Mouse (Mus musculus): Measurements from ENCODE around the gene Ccdc187. TPM values are rescaled to one million over a fixed set of nuclear protein-coding genes. Genes with fewer than 3 reads are reported as not detected.

Gene Ccdc187
- total RNA-seq (2021), result under 1 TPM; 0.52 to 0.94 TPM

DNA sequence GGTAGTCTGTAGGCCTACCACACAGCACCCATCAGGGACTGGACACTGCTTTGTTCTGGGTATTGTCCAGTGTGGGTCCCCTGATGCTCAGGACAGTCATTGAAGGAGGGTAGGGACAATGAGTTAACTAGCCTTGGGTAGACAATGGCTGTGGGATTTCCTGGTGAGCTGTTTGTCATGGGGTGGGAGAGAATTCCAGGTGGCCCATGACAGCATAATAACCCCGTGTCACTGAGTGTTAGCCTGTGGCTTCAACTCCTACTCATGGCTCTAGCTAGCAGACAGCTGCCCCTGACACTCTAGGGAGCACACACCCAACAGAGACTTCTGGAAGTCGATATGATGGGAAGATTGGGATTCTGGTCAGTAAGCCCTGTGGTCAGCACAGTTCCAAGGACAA lies at the start of gene Ccdc187:
TSS of gene Ccdc187 (minus strand) at position 101 of the 400 bp plus-strand sequence.
- no peak for DNase-seq (ENCODE audit: extremely low spot score in 1 of 2, low spot score in 1 of 2)

- no peak for DNase-seq (ENCODE audit: extremely low spot score in 1 of 2, low spot score in 1 of 2)
Measured at GRCm38 (mm10) chr2:26342609-26343490, 48.5 kb upstream of the Ccdc187 start.

- DNase-seq (ENCODE audit: extremely low spot score in 1 of 2, low spot score in 1 of 2), result peak; percentile 39
Measured at GRCm38 (mm10) chr2:26342044-26342443, 47.7 kb upstream of the Ccdc187 start.

GRCm38 (mm10) chr2:26341510-26341981 lies 47.2 kb upstream of the Ccdc187 start:
- DNase-seq (ENCODE audit: extremely low spot score in 1 of 2, low spot score in 1 of 2), result no peak

DNA sequence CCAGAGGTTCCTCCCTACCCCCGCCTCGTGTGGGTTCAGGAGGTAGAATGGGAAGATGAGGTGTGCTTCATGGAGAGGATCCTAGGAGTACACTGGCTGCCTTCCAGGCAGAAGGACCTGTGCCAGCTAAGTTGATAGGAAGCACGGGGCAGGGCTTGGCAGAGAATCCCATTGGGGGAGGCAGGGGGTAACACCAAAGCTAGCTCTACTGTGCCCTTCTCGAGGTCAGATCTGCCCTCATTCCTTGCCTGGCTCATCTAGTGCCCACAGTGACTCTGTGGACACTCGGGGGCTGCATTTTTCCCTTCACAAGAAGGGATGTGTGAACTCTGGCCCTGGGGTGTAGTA lies 44.8 kb upstream of the Ccdc187 start:
- DNase-seq (ENCODE audit: extremely low spot score in 1 of 2, low spot score in 1 of 2), result no peak

GRCm38 (mm10) chr2:26338302-26339203 lies 44.2 kb upstream of the Ccdc187 start:
- DNase-seq (ENCODE audit: extremely low spot score in 1 of 2, low spot score in 1 of 2), result no peak

- DNase-seq (ENCODE audit: extremely low spot score in 1 of 2, low spot score in 1 of 2), result no peak
Measured at GRCm38 (mm10) chr2:26330702-26331101, 36.3 kb upstream of the Ccdc187 start.

DNA sequence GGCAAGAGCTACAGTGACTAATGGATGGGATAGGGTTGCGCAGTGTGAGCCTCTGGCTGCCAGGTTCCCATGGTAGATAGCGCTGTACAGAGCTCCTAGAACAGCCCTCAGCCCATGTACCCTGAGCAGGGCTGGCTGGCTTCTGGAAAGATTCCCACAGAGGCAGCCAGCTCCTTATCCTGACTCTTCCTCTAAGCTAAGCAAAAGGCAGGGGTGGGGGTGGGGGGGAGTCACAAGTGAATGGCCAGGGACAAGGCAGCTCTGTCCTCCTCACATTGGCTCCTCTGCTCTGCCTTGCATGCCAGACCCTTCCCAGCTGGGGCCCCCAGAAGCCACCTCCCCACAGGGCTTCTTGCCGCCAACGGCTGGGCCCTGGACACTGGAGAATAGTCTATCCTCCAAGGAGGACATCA lies 35.7 kb upstream of the Ccdc187 start:
- DNase-seq (ENCODE audit: extremely low spot score in 1 of 2, low spot score in 1 of 2), result no peak

DNA sequence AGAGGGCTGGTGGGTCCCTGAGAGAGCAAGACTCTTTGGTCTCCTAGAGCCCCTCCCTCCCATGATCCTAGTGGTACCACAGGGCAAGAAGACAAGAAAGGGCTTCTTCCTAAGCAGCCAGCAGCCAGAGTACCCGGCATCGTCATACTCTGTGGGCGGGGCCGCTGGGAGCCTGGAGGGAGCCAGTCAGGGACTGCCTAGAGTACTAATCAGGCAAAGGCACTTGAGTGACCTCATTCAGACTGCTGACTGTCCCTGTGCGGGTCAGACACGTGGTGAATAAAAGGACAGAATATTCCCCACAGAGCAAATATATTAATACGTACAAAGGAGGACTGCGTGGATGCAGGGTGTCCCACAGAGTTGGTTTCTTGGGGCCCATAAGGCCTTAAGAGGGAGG lies 35.0 kb upstream of the Ccdc187 start:
- DNase-seq (ENCODE audit: extremely low spot score in 1 of 2, low spot score in 1 of 2), result no peak

DNA sequence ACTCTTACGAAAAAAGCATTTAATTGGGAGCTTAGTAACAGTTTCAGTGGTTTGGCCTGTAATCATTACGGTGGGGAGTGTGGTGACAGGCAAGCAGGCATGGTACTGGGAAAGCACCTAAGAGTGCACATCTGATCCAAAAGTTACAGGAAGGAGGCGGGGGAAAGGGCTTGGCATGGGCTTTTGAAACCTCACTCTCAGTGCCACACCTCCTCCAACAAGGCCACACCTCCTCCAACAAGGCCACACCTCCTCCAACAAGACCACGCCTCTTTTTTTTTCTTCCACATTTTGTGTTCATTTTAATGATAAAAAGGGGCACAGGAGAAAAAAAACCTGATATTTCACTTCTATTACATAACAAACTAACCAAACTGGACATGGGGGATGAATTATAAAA lies 33.5 kb upstream of the Ccdc187 start:
- no peak for DNase-seq (ENCODE audit: extremely low spot score in 1 of 2, low spot score in 1 of 2)

DNA sequence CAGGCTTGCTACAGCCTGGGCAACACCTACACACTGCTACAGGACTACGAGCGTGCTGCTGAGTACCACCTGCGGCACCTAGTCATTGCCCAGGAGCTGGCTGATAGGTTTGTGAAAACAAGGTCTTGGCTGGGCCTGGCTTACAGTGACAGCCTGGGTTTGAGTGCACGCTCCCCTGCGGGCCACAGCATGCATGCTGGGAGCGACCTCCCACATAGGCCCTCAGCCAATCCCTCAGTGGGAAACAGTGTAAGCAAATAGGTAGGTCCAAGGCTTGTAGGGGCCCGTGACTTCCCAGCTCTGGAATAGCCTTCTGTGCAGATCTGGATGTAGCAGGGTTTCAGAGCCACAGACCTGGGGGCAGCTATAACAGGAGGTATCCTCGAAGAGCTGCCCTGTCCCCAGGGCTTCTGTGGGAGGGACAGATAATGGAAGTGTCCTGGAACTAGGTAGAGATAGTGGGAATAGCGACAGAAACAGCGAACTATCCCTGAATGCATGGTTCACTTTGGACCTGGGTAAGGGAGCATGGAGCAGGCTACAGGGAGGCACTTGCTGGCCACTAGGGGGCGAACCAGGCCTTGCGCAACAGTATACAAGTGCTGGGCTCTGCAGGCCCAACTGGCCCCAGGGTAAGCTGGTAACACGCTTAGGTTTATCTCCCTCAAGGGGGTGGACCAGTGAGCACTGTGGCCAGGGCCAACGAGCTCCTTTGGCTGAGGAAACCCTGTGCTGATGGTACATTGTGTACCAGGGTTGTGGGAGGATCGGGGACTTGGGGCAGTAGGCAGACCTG lies 31.2 kb upstream of the Ccdc187 start:
- DNase-seq (ENCODE audit: extremely low spot score in 1 of 2, low spot score in 1 of 2), result peak in 1 of 2 experiments; percentile 56

DNA sequence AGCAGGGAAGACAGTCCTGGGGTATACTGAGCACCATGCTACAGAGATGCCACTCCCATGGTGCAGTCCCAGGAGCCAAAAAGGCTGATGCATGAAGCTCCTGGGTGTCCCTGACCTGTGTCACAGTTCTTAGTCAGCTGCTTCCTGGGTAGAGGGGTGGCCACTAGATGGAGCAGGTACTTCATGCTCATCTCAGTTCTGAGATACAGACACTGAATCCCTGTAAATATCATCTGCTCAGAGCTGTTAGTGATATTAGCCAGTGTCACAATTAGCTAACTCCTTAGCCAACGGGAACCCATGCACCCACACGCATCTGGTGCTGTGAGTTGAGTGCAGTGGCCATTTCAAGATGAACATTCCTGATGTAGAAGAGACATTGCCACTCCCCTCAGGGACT lies 30.6 kb upstream of the Ccdc187 start:
- no peak for DNase-seq (ENCODE audit: extremely low spot score in 1 of 2, low spot score in 1 of 2)

DNA sequence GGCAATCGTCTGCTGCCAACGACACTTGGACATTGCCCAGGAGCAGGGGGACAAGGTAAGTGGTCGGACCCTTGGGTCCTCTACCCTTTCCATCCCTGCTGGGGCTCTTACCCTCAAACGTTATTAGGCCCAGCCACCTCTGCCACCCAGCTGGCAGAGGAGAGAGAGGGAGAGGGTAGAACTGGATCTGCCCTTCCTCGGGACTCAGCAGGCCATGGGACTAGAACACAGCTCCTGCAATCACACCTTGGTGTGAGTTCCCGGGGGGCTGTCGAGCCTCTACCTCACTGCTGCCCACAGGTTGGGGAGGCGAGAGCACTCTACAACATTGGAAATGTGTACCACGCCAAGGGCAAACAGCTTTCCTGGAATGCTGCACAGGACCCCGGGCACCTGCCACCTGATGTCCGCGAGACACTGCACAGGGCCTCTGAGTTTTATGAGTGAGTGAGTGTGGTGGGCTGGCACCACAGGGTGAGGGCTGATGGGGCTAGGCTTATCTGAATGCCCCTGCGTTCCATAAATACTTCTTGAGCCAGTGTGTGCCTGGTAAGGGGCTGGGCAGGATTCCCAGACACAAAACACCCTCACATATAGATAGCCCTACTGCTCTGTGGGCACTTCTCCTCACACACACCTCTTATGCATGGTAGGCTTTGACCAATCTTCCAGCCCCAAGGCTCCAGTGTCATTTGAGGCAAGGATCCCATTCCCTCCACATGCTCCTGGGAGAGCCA lies 29.4 kb upstream of the Ccdc187 start:
- no peak for DNase-seq (ENCODE audit: extremely low spot score in 1 of 2, low spot score in 1 of 2)

- no peak for DNase-seq (ENCODE audit: extremely low spot score in 1 of 2, low spot score in 1 of 2)
Measured at GRCm38 (mm10) chr2:26320245-26321185, 26.2 kb upstream of the Ccdc187 start.

DNA sequence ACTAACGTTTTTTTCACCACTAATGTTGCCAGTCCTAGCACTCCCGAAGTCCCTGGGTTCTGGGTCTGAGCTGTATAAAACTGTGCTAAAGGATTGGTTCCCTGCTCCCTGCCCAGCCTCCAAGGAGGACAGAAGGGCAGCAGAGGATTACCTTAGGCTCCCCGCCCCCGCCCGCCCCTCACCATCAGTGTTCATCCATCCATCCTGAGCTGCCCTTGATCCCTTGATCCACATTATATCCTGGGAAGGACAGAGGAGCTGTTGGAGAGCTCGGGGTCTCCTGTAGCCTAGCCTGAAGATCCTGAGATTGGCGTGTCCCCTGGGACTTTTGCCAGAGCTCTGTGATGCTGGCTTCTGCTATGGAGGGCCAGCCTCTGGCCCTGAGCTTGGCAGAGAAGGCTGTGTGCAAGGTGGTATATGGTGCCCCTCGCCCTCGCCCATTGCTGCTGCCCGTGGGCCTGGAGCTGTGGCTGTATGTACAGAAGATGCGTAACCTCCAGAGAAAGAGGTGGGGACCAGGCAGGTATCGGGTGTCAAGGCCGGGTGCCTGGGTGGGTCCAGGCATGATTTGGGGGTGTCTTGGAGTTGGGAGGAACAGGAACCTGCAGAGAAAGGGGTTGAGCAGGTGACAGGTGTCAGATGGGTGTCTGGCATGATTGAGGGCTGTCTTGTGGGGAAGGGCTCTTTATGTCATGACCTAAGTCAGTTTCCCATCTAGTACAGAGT lies 25.3 kb upstream of the Ccdc187 start:
- DNase-seq (ENCODE audit: extremely low spot score in 1 of 2, low spot score in 1 of 2), result no peak

- DNase-seq (ENCODE audit: extremely low spot score in 1 of 2, low spot score in 1 of 2), result no peak
Measured at GRCm38 (mm10) chr2:26319109-26319508, 24.8 kb upstream of the Ccdc187 start.

DNA sequence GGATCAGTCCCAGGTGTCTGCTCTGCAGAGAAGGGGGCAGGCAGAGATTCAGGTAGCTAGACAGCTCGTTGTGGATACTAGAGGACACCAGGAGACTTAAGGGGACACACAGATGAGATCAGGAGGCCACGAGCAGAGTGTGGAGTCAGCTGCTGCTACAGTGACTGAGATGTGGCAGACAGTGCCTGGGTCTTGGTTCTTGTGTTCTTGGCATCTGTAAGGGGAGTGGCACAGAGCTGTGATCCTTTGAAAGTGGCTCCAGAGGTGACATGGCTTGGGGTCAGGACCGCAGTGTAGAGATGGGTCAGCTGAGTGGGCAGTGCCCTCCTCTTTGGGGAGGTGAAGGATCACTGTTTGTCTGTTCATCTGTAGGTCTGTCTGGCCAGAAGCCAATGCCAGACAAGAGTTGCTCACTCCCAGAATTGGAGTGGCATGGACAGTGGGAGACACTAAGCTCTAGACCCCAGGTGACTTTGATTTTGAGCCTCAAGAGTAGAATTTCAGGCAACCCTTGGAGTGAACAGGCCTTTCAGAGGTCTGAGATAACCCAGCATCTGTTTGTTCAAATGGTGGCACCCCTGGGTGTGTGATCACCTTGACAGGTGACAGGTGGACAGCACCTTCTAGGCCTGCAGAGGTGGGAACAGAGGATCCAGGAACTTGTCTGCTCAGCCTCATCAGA lies 23.8 kb upstream of the Ccdc187 start:
- DNase-seq (ENCODE audit: extremely low spot score in 1 of 2, low spot score in 1 of 2), result no peak

Data from layer of hippocampus, postnatal 25 days (tissue).